Mouse (Mus musculus) T-helper 17 cell (primary cell): ENCODE data around the gene Haus4.

Experiments used
- in situ Hi-C, 2 experiments: fragments of 300-600 bp; cut with MboI, MseI; formaldehyde crosslinking; loops; 1 replicate in 1 of 2; 2 replicates in 1 of 2; pipeline ENCODE4 v1.15.1; 2025; ENCODE audit warnings: high pct_unique_total_duplicates in 2 of 2

Gene Haus4

GRCm38 (mm10) chr14:54572790-54573736 lies 18.6 kb upstream of the Haus4 start:
- in situ Hi-C loops: loop anchor here (5.0 kb wide), 2 partner anchors 64 to 69 kb away; partner anchors contain the start of genes Cdh24 (in 1 of the 2) and Gm17606 (in 1 of the 2)

GRCm38 (mm10) chr14:54572122-54572521 lies 17.7 kb upstream of the Haus4 start:
- in situ Hi-C loops: loop anchor here (5.0 kb wide), 2 partner anchors 65 to 70 kb away; partner anchors contain the start of genes Cdh24 (in 1 of the 2) and Gm17606 (in 1 of the 2)

GRCm38 (mm10) chr14:54569451-54570392 lies 15.3 kb upstream of the Haus4 start:
- in situ Hi-C loops: loop anchor here (5.0 kb wide), 2 partner anchors 68 to 73 kb away; partner anchors contain the start of genes Cdh24 (in 1 of the 2) and Gm17606 (in 1 of the 2)

- in situ Hi-C loops: no loop called here
Observed at GRCm38 (mm10) chr14:54568694-54569414, 14.4 kb upstream of the Haus4 start.

- in situ Hi-C loops: no loop called here
Observed at GRCm38 (mm10) chr14:54560527-54561242, 6.3 kb upstream of the Haus4 start.

- in situ Hi-C loops: no loop called here
Observed at GRCm38 (mm10) chr14:54557330-54557729, 2.9 kb upstream of the Haus4 start.

- in situ Hi-C loops: no loop called here
Observed at GRCm38 (mm10) chr14:54553454-54553974, 902 bp downstream of the Haus4 start.

- in situ Hi-C loops: no loop called here
Observed at GRCm38 (mm10) chr14:54544703-54545102, 9.7 kb downstream of the Haus4 start.

- in situ Hi-C loops: no loop called here
Observed at GRCm38 (mm10) chr14:54540771-54541170, 13.6 kb downstream of the Haus4 start.

- in situ Hi-C loops: no loop called here
Observed at GRCm38 (mm10) chr14:54538580-54538979, 15.8 kb downstream of the Haus4 start.

GRCm38 (mm10) chr14:54528446-54529111 lies 25.8 kb downstream of the Haus4 start:
- in situ Hi-C loops: no loop called here

- in situ Hi-C loops: no loop called here
Observed at GRCm38 (mm10) chr14:54528007-54528393, 26.4 kb downstream of the Haus4 start.

- in situ Hi-C loops: no loop called here
Observed at GRCm38 (mm10) chr14:54527227-54528006, 27.0 kb downstream of the Haus4 start.

- in situ Hi-C loops: no loop called here
Observed at GRCm38 (mm10) chr14:54523600-54523999, 30.8 kb downstream of the Haus4 start.

GRCm38 (mm10) chr14:54516710-54517310 lies 37.6 kb downstream of the Haus4 start:
- in situ Hi-C loops: no loop called here

GRCm38 (mm10) chr14:54509774-54510173 lies 44.6 kb downstream of the Haus4 start:
- in situ Hi-C loops: no loop called here

- in situ Hi-C loops: no loop called here
Observed at GRCm38 (mm10) chr14:54503092-54503491, 51.3 kb downstream of the Haus4 start.

GRCm38 (mm10) chr14:54501365-54501764 lies 53.1 kb downstream of the Haus4 start:
- in situ Hi-C loops: no loop called here
